Mouse (Mus musculus): ENCODE measurements around the gene Wipf2.

Gene Wipf2

DNA sequence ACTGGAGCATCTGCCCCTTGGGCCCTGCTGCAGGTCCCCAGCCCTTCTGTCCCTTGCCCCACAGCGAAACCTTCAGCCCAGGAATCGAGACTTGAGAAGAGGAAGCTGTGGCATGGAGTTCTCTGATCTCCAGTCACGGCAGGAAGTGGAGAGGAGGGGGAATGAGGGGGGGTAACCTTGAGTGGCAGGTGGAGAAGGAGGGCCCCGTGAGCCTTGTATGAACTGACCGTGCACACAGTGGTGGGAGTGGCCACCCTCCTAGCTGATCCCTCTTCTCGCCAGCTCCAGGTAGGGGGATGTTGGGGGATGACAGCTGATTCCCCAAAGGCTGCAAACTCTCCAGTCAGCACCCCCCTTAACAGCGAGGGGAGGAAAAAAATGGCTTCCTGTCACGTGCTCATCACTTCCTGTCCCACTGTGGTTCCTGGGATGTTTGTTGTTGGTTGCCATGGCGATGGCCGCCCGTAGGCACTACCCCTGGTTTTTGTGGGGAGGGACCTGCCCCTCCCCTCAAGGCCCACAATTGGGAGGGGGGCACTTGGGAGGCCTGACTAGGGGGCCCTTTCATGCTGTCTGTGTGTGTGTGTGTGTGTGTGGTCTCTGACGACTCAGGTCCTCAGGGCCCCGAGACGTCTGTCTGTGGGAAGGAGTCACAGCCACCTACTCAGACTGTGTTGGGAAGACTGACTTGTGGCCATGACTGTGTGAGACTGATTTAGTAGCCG lies 78.5 kb downstream of the Wipf2 start:
- peak; percentile 89 to 91 for DNase-seq (ENCODE audit: low read depth in 1 of 2, low spot score in 2 of 2)

DNA sequence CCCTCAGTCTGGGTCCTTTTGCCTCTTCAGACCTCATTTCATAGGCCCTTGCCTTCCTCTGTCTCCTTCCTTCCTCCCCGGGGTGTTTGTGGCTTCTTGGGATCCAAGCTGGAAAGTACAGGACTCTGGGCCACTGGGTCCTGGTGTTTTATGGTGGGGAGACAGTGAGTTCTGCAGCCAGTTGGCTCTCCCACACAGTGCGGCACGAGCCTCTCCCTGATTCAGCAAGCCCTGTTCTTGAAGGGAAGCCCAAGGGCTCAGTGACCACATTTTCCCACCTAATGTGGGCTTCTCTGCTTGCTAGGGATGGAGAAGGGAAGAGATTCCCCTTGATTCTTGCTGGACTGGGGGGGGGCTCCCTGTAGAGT lies 79.1 kb downstream of the Wipf2 start:
- no peak for DNase-seq (ENCODE audit: low read depth in 1 of 2, low spot score in 2 of 2)

DNA sequence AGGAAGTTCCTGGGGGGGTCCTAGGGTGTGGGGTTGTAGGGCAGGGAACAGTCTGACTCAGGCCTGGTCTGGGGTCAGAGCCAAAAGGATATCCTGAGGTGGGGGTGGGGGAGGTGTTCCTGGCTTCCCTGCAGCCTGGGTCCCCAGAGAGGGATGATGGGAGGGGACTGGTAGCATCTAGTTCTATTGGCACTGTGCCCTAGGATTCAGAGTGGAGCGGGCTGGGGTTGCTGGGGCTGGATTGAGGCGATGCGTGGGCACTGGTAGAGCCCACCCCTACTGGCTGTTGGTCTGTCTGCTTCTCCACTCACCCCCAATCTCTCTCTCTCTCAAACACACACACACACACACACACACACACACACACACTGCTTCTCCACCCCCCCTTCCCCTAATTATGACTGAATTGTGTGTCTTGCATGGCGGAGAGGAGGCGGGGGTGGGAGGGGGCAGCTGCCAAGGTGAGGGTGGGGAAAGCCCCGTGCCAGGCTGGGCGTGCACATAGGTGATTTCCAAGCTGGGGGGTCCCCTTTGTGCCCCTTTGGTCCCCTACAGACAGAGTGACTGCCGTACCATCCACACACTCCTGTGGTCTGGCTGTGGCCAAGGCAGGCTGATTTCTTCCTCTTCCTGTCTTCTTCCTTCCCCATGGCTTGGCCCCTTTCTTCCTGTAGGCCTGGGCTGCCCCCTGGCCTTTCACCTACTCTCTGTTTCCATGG lies 79.6 kb downstream of the Wipf2 start:
- no peak for DNase-seq (ENCODE audit: low read depth in 1 of 2, low spot score in 2 of 2)

DNA sequence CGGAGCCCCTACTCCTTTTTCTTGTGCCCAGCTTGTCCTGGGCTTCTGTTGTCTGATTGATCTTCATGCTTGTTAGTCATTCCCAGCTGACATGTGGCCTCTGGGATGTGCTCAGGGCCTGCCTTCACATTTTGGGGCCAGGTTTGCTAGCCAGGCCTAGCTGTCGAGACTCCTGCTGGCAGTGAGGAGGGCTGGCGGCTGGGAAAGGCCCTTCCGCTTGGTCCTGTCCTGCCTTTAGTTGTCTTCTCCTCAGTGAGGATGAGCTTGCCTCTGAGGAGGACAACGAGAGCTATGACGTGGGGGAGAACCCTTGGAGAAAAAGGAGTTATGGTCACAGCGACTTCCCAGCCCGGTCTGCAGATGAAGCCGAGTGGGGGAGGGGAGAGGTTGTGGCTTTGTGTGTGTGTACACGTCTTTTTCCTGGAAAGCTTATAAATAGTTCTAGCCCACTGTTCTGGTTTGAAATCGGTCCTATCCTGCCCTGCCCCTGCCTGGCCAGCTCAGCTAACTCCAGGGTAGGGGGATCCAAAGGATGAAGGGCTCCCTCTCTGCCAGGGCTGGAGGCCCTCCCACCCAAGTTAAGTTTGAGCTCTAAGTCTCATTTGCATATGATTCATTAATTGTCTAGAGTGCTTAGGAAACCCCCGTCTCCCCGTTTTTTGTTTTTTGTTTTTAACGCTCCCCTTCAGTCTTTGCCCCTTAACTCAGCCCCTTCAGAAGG lies 80.5 kb downstream of the Wipf2 start:
- DNase-seq (ENCODE audit: low read depth in 1 of 2, low spot score in 2 of 2): no peak

- DNase-seq (ENCODE audit: low read depth in 1 of 2, low spot score in 2 of 2): no peak
Observed at GRCm38 (mm10) chr11:98944897-98945604, 81.6 kb downstream of the Wipf2 start.

- DNase-seq (ENCODE audit: low read depth in 1 of 2, low spot score in 2 of 2): no peak
Observed at GRCm38 (mm10) chr11:98945605-98945977, 82.2 kb downstream of the Wipf2 start.

- no peak for DNase-seq (ENCODE audit: low read depth in 1 of 2, low spot score in 2 of 2)
Observed at GRCm38 (mm10) chr11:98947969-98948569, 84.6 kb downstream of the Wipf2 start.

DNA sequence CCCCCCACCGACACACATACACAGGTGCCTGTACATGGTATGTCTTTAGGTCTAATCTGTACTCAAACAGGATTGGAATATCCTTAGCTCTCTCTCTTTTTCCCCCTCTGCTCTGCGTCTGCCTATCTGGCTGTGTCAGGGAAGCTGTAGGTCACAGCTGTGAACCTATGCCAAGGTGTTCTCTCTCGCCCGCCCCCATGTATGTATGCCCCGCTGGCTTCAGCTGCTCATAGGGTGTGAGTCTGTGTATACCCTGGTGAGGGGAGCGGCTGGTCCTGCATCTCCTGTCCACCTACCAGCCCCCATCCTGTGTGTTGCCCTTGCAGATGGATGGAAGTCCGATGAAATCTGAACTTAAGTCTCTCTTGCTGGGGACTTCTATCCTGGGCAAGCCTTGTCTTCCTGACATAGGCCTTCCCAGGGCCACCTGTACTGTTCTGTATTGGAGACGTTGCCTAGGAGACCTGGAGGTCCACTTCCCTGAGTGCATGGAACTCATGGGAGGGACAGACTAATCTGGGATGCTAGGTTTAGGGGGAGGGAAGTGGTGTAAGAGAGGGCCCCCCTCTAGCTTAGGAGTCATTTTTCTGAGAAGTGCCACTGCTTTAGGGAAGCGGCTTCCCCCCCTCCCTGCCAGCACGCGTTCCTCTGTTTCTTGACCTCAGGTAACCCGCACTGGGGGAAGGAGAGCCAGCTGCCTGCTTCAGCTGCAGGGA lies 86.0 kb downstream of the Wipf2 start:
- DNase-seq (ENCODE audit: low read depth in 1 of 2, low spot score in 2 of 2): no peak

- no peak for DNase-seq (ENCODE audit: low read depth in 1 of 2, low spot score in 2 of 2)
Observed at GRCm38 (mm10) chr11:98949958-98950460, 86.6 kb downstream of the Wipf2 start.

DNA sequence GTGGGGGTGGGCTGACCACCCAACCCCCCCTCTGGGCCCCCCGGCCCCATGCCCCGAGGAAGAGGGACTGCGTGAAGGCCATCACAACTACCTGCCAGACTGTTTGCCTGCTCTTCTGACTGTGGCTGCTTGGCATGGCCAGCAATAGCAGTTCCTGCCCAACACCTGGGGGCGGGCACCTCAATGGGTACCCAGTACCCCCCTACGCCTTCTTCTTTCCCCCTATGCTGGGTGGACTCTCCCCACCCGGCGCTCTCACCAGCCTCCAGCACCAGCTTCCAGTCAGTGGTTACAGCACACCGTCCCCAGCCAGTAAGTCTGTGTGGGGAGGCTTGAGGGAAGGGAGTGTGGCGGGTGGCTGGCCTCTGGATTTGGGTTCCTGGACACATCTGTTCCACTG lies 87.0 kb downstream of the Wipf2 start:
- no peak for DNase-seq (ENCODE audit: low read depth in 1 of 2, low spot score in 2 of 2)

DNA sequence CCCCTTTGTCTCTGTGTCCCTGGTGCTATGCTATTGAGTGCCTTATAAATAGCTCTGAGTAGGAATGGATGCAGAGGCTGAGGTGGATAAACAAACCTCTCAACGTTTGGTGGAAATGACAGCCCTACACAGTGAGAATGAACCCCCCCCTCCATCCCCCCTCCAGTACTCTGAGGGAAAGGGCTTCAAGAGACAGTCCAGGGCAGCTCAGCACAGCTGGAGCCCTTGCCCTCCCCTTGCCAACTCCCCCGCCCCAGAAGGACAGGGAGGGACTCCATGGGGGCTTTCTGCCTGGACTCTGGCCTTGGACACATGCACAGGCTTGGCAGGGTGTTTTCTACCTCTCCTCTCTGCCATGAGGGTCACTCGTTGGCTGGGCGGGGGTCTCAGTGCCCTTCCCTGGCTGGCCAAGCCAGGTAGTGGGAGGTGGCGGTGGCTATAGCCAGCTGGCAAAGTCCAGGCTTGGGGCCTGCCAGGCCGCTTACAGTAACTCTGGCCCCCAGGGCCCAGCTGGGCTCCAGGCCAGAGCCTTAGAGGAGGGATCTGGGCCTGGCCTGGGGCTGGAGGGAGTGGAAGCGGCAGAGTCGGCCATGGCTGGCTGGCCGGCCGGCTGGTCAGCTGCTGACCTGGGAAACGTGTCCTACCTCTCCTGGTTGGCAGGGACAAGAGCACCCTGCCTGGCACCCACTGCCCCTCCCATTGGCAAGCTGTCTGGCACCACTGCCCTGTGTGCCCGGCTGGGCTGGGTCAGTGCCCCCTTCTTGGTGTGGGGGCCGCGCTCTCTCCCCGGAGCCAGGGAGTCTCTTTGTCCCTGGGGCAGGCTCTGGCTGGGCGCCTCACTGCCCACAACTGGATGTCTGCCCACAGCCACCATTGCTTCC lies 87.8 kb downstream of the Wipf2 start:
- DNase-seq (ENCODE audit: low read depth in 1 of 2, low spot score in 2 of 2): no peak

DNA sequence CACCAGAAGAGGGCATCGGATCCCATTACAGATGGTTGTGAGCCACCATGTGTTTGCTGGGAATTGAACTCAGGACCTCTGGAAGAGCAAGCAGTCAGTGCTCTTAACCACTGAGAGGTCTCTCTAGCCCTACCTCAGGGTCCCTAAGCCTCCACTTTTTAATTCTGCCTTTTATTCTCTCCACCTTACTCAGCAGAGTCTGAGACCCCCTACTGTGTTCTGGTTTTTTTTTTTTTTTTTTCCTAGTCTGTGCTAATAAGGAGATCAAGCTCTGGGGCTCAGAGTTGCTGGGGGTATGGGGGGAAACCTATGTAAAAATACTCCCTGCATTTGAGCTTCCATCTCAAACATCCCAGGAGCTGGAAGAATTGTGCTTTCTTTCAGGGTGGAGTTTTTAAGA lies 88.7 kb downstream of the Wipf2 start:
- DNase-seq (ENCODE audit: low read depth in 1 of 2, low spot score in 2 of 2): no peak

DNA sequence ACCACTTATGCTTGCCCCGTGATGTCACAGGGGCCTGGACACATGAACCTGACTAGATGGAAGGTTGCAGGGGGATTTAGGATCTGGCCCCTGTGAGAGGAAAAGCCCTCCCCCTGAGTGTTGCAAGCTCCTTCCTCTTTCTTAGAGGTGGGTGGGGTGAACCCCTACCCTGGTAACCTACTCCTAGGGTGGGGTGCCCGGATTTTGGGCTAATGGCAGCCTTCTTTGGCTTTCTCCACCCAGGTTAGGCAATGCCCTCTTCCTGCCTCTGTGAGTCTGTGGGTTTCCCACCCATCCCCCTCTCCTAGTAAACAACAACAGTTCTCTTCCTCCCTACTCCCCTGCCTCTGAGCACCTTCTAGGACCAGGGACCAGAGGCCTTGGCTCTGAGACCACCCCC lies 89.3 kb downstream of the Wipf2 start:
- peak in 1 of 2 experiments; percentile 63 for DNase-seq (ENCODE audit: low read depth in 1 of 2, low spot score in 2 of 2)

DNA sequence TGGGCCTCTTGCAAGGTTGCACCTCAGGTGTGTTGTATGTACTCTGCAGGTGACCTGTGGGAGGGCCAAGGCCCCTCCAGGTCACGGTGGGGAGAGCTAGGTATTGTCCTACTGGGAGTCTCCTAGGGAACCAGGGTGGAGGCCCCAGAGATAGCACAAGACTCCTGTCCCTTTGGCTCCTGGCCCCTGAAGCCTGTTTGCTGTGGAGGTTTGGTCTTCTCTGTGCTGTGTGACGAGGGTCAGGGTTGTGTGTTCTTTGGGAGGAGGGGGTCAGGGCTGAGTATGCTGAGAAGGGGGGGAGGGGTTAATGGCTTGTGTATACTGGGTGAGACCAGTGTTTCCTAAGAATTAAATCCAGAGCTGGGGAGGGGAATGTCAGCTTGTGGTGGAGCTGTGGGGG lies 89.9 kb downstream of the Wipf2 start:
- DNase-seq (ENCODE audit: low read depth in 1 of 2, low spot score in 2 of 2): no peak

GRCm38 (mm10) chr11:98953835-98954320 lies 90.4 kb downstream of the Wipf2 start:
- DNase-seq (ENCODE audit: low read depth in 1 of 2, low spot score in 2 of 2): no peak

DNA sequence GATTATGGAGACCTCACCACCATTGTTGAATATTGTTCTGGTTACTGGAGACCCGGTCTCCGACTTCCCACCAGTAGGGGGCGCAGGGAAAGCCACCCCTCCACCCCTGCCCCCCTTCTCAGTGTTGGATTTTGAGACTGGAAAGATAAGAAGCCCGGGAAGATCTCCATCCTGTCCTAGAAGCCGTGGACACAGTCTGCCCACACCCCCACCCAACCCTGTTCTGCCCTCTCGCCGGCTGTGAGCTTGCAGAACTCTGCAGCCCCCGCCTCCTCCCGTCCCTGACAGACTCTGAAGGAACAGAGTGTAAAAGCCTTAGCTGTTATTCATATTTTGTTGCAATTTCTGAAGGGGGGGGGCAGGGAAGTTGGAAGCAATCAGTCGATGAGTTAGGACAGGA lies 90.9 kb downstream of the Wipf2 start:
- no peak for DNase-seq (ENCODE audit: low read depth in 1 of 2, low spot score in 2 of 2)

All from monocyte, adult 2 months (primary cell).